ENCODE assay signal across 17 mouse cellular contexts in the genomic region with DNA sequence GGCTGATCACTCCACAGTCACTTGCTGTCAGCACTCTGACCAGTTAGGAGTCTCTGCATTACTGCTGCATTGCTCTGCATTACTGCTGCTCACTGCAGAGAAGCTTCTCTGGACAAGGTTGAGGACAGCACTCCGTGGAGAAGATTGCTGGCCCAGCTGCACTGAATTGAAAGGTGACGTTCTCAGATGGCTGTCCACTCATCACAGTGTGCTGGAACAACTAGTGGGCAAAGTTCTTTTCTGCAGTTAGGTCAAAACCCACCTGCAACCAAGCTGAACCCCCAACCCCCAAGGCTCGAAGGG.
"Had no signal": no experiment of that assay in that cellular context is flagged by ENCODE, and none has a peak within 500 bp of the region (broad histone marks: within the 10 kb centered on the region; RNA-seq: fewer than 3 reads in every experiment).

No protein-coding gene starts in this region.

- H3K36me3 ChIP-seq: midbrain, embryonic 15.5 days; neural tube, embryonic 15.5 days had no signal

- DNase-seq: lung, adult 18-20 months; lung, embryonic 14.5 days; lung, postnatal 10 days; lung, postnatal 4 days; retina, postnatal 1 day; right cerebral cortex, adult 18-20 months; right cerebral cortex, postnatal 25 days; right cerebral cortex, postnatal 4 days; thymus, postnatal 14 days; thymus, postnatal 36 days had no signal

- ATAC-seq: liver, embryonic 12.5 days; midbrain, embryonic 13.5 days; midbrain, embryonic 15.5 days had no signal

- H3K4me1 ChIP-seq: midbrain, embryonic 13.5 days; midbrain, embryonic 15.5 days had no signal

- H3K4me3 ChIP-seq: liver, embryonic 12.5 days; midbrain, embryonic 13.5 days; midbrain, embryonic 15.5 days; myocyte; neural tube, embryonic 12.5 days; neural tube, embryonic 15.5 days had no signal

- H3K27me3 ChIP-seq: liver, embryonic 12.5 days; midbrain, embryonic 13.5 days; midbrain, embryonic 15.5 days; neural tube, embryonic 12.5 days; neural tube, embryonic 15.5 days had no signal

- H3K4me2 ChIP-seq: liver, embryonic 12.5 days; lung, embryonic 14.5 days; midbrain, embryonic 13.5 days; midbrain, embryonic 15.5 days; neural tube, embryonic 12.5 days; neural tube, embryonic 15.5 days had no signal

- H3K9me3 ChIP-seq: liver, embryonic 12.5 days; midbrain, embryonic 13.5 days; midbrain, embryonic 15.5 days; neural tube, embryonic 12.5 days; neural tube, embryonic 15.5 days had no signal

- H3K9ac ChIP-seq: liver, embryonic 12.5 days; liver, embryonic 14.5 days; lung, embryonic 14.5 days; midbrain, embryonic 13.5 days; midbrain, embryonic 15.5 days; neural tube, embryonic 12.5 days; neural tube, embryonic 15.5 days had no signal

- H3K27ac ChIP-seq: liver, embryonic 12.5 days; liver, embryonic 14.5 days; midbrain, embryonic 13.5 days; midbrain, embryonic 15.5 days; neural tube, embryonic 12.5 days; neural tube, embryonic 15.5 days had no signal
